ENCODE assay signal across 14 mouse cellular contexts in the genomic region with DNA sequence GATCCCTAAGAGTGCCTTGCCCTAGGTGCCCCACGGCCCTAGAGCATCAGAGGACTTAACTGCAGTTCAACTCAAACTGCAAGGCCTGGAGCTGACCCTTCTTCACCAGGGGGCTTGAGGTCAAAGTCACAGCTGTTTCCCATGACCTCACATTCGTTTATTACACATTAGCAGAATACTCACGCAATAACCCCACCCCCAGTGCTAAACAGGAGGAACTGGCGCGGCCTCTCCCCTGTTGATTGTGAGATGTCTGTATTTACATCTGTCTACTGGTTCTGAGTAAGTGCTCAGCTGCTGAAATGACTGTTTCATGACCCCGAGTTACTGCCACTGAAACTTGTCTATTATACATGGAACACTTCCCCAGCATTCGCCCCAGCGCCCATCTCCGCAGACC.
"Had no signal": no experiment of that assay in that cellular context is flagged by ENCODE, and none has a peak within 500 bp of the region (broad histone marks: within the 10 kb centered on the region; RNA-seq: fewer than 3 reads in every experiment).

No protein-coding gene starts in this region.

- DNase-seq: kidney, adult 18-20 months; kidney, postnatal 14 days; lung, postnatal 14 days; retina, postnatal 1 day; right cerebral cortex, postnatal 4 days; spleen, adult 18-20 months; thymus, adult 2 months; thymus, postnatal 25 days had no signal

- H3K9ac ChIP-seq: limb, embryonic 15.5 days; liver, embryonic 12.5 days; midbrain, embryonic 12.5 days; neural tube, embryonic 13.5 days had no signal

- H3K4me1 ChIP-seq: limb, embryonic 15.5 days; liver, embryonic 12.5 days; midbrain, embryonic 12.5 days had no signal

- H3K36me3 ChIP-seq: neural tube, embryonic 13.5 days had no signal

- H3K27me3 ChIP-seq: limb, embryonic 15.5 days; liver, embryonic 12.5 days; midbrain, embryonic 12.5 days; neural tube, embryonic 13.5 days had no signal

- H3K9me3 ChIP-seq: limb, embryonic 15.5 days; liver, embryonic 12.5 days; midbrain, embryonic 12.5 days; neural tube, embryonic 13.5 days had no signal

- H3K4me2 ChIP-seq: limb, embryonic 15.5 days; liver, embryonic 12.5 days; midbrain, embryonic 12.5 days; neural tube, embryonic 13.5 days had no signal

- ATAC-seq: inflammation-experienced regulatory T-cells, adult 6 months; liver, embryonic 12.5 days; midbrain, embryonic 16.5 days had no signal

- H3K27ac ChIP-seq: limb, embryonic 15.5 days; liver, embryonic 12.5 days; midbrain, embryonic 12.5 days; neural tube, embryonic 13.5 days had no signal

- H3K4me3 ChIP-seq: limb, embryonic 15.5 days; liver, embryonic 12.5 days; midbrain, embryonic 12.5 days; neural tube, embryonic 13.5 days had no signal
